Mouse (Mus musculus) left cerebral cortex, adult 11 months (tissue): ENCODE measurements around the gene Coa7.

Experiments
- DNase-seq: peaks from one replicate; pipeline ENCODE4 v3.0.0; 2022; ENCODE audit warnings: low spot score

Gene Coa7

GRCm38 (mm10) chr4:108386087-108386486, 58.1 kb downstream of the Coa7 start:
- DNase-seq = no peak

- DNase-seq = no peak
Observed at GRCm38 (mm10) chr4:108387106-108387505, 59.2 kb downstream of the Coa7 start.

GRCm38 (mm10) chr4:108387681-108388253, 59.8 kb downstream of the Coa7 start:
- no peak for DNase-seq

- no peak for DNase-seq
Observed at GRCm38 (mm10) chr4:108388741-108389140, 60.8 kb downstream of the Coa7 start.

- DNase-seq = no peak
Observed at GRCm38 (mm10) chr4:108391124-108391523, 63.2 kb downstream of the Coa7 start.
